Mouse (Mus musculus) CD4-positive, CD25-positive, alpha-beta regulatory T cell, adult 4 months (primary cell): ENCODE data around the gene Slamf8. TPM values are rescaled to one million over a fixed set of nuclear protein-coding genes. Genes with fewer than 3 reads are reported as not detected.
A peak's percentile ranks its signal among the peaks of the same experiment; 100 is the strongest.

ENCODE experiments used
- ATAC-seq: one replicate; pipeline ENCODE4 v1.8.0; 2017
- polyA plus RNA-seq, 2 experiments: library from polyadenylated mRNA; unstranded; fragments of 100-300 nt; shearing (Covaris generic); gene quantifications; one replicate each; pipeline ENCODE4 v1.2.1; 2017

The Slamf8 gene
- polyA plus RNA-seq, 2 experiments from 2014 or later = 0.19 to 1.7 TPM

DNA sequence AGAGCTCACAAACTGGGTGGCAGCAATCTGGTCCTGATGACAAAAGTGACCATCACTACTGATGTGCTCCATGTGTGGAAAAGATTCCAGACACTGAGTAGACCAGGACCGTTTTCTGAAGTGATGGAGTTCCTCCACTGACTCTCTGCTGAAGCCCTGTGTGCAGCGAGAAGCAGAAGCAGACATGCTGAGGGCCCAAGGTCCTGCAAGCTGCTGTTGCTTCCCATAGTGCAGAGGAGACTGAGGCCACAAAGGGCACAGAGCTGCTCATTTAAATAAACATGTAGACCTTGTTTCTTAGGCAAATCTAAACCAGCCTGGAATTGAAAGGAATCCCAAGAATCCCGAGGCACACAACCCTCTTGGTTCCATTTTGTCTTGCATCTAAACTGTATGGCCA, 3.0 kb upstream of the Slamf8 start:
- ATAC-seq = no peak

DNA sequence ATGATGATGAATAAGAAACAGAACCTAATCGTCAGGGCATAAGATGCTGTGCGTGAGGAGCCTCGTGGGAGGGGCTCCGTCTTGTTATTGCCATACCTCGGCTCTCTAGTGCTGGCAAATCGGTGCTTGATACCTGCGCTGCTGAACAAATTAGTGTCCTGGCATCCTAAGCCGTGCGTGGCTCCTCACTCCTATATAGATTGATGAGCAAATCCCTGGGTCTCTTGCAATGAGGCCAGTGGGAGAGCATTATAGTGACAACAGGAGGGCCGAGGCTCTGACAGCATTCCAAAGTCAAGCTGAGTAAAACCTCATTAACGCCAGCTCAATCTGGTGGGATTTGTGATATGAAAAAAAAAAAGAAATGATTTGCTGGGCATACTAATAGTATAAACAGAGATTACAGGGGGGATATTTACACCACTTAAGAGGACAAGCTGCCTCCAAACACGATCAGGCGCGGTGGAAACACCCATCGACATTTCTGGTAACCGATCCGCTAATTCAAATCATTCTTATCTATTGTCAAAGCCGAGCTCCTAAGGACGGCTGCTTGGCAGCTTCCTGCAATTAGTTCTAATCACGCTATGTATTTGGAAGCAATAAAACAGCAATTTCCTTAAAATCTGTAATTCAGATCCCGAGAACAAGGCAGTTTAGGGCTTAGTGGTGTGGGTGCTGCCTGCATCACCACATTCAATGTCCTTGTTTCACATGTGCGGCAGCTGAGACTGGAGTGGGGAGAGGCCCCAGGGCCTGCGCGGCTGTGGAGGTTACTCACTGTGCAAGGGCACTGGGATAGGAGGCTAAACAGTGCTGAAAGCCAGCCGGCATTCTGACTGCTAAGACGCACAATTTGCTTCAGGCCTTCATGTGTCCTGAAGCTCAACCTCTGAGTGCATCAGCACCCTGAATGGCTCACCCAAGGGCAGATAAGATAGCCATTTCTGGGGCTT, 4.5 kb downstream of the Slamf8 start:
- ATAC-seq = no peak

DNA sequence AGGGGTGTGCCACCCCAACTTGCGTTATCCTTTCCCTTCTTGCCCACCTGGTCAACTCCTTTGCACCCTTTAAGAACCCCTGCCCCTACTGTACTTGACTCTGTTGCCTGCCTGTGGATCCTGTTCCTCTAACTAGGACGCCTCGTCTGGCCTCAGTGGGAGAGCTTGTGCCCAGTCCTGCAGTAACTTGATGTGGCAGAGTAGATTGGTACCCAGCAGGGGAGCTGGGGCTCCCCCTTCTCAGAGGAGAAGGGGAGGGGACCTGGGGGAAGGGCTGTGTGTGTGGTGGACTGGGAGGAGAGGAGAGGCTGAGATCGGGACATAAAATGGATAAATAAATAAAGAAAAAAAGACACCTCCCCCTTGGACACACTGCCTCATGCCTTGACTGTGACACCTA, 5.3 kb downstream of the Slamf8 start:
- ATAC-seq = no peak

DNA sequence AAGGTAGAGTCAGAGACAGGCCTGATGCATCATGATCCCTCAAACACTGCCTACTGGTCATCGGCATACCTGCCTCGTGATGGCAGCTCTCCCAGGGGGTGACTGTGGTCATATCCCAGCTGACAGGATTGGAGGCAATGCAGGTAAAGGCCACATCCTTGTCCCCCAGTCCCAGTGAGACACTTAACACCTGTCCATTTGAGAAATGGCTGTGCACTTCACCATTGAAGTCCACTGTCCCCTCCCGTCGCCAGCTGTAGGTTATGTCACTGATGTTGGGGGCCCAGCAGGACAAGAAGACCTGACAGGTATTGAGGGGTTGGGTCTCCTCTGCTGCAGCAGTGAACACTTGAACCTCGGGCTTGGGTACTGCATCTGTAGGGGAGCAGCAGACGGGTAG, 6.1 kb downstream of the Slamf8 start:
- no peak for ATAC-seq

DNA sequence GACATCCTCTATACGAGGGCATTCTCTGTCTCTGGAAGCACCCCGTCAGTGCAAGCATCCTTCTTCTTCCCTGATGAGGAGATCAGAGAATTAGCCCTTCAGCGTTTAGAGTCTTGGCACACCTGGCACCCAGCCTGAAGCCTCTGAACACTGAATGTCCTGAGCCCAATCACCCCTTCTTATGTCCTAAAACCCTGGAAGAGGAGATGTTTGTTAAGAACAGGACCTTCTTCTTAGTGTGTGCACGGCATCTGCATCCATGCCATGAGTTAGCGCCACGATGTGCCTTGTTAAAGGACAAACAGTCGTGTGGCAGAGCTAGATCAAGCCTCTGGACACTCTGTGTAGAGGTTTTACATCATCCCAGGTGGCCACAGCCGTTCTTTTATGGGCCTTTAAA, 7.9 kb downstream of the Slamf8 start:
- ATAC-seq = no peak

DNA sequence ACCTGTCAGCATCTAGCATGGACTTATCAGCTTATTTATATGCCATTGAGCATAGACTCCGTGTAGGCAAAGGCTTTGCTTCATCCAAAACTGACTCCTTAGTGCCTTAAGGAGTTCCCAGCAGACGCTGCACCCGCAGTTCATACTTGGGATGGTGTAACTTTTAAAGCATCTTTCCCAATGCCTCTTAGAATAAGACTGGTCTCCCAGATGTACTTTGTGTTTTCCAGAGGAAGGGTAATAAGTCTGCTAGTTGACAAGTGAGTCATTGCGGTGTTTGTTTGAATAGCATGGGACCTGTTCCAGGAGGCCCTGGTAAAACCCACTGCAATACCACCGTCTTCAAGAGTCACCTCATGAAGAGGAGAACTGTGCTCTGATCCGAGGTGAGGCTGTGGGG, 10.3 kb downstream of the Slamf8 start:
- ATAC-seq = no peak

DNA sequence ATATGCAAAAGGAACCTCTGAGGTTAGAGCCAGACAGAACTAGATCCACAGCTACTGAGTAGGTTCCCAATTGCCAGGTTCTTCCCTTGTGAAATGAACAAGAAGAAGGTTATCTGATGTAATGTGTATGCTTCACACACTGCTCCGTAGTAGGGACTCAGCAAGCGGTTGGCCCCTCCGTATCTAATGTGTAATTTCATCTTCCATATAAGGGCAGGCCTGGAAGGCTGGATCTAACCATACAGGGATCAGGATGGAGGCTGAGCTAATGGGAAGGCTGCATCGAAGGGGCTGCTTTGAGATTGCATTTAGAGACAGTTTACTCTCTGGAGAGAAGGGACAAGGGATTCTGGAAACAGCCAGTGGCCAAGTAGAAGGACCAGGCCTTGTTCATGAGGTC, 22.6 kb downstream of the Slamf8 start:
- no peak for ATAC-seq

DNA sequence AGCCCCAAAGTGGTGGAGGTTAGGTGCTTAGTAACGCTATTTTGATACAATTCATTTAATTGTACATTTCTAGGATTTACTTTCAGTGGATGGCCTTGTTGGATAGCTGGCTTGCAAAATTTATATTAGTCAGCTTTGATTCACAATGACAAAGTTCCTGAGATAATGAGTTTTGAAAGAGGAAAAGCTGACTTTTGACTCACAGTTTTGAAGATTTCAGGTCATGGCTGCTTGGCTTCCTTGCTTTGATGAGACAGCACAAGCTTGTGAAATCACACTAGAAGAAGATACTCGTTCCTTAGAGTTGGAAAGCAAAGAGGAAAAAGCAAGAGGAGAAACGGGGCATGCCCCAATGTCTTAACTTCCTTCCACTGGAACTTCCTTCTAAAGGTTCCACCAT, 24.2 kb downstream of the Slamf8 start:
- no peak for ATAC-seq

DNA sequence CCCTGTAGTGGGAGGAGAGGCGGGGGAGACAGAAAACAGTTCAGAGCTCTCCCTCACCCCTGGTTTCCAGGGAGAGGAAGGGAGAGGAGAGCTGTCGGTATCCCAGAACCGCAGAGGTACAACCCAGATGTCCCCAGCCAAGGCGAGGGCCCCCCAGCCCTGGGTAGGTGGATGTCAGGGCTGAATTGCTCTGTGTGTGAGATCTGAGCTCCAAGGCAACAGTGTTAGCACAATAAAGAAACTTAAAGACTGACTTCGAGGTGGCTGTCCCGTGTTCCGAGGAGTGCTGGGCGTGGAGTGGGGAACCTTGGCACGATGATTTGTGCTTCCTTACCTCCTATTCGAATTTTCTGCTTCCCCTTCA, 26.9 kb downstream of the Slamf8 start:
- ATAC-seq = peak; percentile 9

DNA sequence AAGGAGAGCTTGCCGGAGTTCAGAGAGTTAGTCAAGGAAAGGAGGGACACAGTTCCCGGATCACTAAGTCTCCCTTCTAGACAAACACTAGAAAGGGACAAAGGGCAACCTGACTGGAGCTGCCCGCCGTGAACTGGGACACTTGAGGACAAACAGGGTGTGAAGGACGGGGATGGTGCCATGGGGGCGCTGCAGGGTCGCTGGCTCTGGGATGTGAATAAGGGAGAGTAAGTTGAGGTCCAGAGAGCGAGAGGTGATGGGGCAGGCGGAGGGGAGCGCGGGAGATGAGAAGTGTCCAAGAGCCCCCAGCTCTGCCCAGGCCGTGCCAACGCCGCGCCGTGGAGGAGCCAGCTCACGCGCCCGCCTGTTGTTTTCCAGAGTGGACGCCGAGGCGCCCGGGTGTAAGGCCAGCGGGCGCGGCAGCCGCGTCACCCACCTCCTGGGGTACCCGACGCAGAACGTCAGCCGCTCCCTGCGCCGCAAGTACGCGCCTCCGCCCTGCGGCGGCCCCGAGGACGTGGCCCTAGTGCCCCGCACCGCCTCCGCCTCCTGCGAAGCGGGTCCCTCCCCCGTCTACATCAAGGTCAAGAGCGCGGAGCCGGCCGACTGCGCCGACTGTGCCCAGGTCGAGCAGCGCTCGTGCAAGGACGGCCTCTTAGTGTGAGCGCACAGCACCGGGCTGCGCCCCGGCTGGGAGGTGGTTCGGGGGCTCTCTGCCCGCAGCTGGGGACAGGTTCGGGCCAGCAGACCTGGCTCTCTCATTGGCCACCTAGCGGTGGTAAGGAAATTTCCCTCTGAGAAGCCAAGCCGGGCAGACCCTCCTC, 27.5 kb downstream of the Slamf8 start:
- peak; percentile 82 for ATAC-seq

DNA sequence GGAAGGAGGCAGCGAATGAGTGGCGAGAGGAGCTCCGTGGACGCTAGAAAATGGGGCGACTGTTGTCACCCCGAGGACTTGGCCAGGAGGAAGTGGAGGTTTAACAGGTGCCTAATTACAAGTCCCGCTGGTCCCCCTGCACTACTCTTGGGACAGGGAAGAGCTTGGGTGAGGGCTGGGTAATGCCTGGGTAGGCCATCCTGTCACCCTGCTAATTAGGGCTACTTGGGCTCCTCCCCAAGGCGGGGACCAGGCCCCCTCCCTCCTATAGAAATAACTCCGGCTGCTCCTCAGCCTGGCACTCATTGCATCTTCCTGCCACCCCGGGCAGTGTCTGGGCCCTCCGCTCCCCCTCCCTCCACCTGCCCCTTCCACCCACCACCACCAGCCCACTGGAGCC, 34.7 kb downstream of the Slamf8 start, which contains the start of gene Vsig8:
Vsig8 (plus strand) TSS at position 301 of the 400 bp plus-strand sequence.
- no peak for ATAC-seq

DNA sequence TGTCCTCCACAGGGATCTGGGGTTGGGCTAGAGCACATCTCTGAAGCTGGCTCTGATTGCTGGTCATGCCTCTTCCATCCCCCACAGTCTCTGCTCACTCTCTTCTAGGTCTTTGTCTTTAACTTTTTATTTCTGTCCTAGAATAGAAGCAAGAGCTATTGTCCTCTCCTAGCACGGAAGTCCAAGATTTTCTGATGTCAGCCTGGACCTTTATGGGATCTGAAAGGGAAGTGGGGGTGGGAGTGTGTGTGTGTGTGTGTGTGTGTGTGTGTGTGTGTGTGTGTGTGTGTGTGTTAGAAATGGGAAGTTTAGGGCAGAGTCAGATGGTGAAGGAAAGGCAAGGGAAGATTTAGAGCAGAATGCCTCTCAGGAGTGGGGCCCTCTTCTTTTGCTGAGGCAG, 37.7 kb downstream of the Slamf8 start:
- no peak for ATAC-seq

DNA sequence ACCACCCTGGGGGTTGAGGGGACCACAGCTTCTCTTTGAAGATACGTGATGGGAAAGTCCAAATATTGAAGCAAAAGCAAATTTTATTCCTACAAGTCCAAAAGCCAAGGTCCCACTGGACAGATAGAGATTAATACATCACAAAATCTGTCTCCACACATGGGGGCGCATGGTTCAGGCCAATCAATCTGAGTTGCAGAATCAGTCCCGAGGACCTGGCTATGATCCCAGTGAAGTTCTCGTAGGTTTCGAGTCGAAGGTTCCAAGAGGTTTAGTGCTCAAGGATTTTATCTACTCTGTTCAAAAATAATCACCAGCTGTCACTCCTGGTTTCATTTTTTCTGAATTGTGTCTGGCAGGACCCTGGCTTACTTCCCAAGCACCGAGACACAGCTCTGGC, 39.4 kb downstream of the Slamf8 start:
- no peak for ATAC-seq

DNA sequence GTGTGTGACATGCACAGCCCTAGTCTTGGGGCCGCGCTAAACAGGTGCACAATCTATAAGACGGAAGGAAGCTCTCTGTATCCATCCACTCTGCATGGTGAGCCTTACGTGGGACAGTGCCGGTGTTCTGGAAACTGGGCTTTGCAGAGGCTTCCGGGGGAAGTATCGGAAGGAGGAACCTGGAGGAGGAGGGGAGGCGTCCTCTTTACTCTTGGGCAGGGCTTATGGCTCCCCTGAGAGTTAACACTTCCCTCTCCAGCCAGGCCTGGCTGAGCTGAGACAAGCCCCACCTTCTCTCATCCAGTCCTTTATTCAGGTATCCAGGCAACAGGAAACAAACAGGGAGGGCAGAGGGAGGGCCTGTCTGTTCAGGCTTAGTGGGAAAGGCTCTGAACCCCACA, 39.8 kb downstream of the Slamf8 start:
- ATAC-seq = peak; percentile 77

DNA sequence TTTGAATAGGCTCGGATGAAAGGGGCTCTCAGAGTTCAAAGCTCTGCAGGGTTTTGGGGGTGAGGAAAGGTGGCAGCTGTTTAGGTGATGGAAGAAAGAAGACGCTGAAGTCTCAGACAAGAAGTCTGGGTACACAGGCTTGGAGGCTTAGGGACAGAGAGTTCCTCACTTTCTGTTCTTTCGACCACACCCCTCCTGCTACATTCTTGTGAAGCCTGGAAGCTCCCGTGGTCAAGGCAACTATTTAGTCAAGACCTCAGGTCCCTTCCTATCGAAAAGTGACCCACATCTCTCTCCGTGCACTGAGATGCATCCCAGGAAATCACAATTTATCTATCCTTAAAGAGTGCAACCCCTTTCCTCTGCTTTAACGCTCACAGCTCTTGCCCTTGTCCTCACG, 40.7 kb downstream of the Slamf8 start:
- no peak for ATAC-seq

DNA sequence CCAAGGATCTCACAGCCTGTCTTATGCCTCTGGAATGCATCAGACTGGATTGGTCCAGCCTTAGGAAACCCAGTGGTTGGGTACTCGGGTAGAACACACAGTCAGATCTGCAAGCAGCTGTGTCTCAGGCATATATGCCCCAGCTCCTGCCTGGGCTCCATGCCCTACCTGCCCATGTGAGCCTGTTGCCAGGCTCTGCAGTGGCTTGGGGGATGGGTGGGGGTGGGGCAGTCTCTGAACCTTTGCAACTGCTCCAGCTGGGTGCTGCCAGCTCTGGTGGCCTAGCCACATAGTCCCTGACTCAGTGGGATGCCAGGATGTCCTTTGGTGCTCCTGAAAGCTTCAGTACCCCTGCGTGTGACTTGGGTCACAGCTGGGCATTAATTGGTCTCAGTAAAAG, 41.1 kb downstream of the Slamf8 start:
- ATAC-seq = no peak

DNA sequence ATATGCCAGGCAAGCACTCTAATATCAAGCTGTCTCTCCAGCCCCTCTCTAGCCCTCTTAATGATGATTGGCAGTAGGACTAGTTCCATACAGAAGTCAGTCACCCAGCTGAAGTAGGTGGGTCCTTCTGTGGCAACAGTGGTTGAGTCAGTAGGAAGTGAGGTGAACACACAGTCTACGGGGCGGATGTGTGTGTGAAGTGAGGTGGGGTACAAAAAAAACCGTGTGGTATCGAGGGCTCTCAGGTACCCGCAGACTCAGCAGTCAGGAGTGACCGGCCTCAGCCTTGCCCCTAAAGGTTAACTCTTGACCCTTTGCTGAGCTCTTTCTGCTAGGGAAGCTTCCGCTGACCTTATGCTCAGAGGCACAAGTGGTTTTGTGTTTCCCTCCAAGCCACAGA, 41.9 kb downstream of the Slamf8 start:
- ATAC-seq = peak; percentile 87

DNA sequence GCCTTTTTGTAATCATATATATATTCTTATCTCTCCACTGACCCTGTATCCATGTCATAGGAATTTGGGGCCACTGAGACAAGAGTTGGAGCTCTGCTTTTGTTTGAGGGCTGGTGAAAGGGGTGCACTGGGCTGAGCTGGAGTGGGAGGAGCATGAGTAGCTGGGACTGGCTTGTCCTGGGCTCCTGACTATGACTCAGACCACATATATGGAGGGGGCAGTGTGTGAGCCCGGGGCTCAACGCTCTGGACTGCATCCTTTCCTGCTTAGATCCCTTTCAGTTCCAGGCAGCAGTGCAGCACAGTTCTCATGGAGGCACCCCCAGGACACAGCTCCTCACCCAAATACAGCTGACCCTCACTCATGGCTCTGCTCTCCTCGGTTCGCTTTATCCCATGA, 44.3 kb downstream of the Slamf8 start:
- ATAC-seq = no peak

DNA sequence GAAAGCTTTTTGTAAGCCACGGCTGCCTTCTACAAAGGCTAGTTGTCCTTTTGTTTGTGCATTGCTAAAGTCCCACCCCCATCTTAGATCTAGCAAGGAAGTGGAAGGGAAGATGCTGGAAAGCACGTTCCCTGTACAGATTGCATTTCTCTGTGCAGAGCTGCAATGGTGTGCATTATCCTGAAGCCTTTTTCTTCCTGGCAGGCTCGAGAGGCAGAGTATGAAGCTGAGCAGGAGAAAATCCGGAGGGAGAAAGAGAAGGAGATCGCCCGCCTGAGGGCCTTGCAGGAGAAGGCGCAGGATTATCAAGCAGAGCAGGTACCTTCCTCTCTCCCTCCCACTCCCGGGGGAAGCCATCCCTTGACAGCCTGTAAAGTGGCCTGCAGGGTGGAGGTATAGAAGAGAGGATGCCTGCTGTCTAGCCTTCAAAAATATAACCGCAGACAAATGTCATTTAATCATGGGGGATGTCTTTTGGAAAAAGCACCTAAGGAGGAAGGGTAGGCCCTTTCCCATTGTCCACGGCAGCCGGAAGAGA, 50.0 kb downstream of the Slamf8 start:
- no peak for ATAC-seq

DNA sequence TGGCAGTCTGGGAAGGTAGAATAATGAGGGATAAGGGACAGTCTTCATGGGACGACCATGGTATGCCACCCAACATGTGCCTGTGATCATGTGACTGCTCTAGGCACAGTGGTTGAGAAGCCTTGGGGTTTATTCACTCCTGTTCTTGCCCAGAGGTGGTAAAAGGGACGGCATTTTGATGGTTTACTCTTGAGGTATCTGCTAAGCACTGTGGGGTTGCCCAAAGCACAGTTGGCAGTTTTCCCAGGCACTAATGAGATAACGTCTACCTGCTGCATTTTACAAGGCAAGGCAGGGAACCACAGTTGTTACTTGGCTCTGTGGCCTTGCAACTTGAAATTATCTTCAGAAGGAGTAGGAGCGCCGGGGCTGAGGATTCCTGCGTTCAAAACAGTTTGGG, 50.5 kb downstream of the Slamf8 start:
- no peak for ATAC-seq

DNA sequence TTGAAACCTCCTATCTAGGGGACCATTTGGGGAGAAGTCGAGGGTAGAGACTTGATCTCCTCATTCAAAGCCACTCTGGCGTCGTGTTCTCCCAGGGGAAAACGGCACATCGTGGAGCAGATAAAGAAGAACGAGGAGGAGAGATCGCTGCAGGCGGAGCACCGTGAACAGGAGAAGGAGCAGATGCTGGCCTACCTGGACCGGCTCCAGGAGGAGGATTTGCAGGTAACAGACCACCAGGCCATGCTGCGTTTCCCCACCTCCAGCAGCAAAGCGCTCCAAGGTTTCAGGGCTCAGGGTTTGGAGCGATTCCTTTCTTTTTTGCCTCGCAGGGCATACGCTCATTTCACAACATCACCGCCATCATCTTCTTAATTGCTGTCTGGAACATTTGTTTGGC, 55.3 kb downstream of the Slamf8 start:
- no peak for ATAC-seq

DNA sequence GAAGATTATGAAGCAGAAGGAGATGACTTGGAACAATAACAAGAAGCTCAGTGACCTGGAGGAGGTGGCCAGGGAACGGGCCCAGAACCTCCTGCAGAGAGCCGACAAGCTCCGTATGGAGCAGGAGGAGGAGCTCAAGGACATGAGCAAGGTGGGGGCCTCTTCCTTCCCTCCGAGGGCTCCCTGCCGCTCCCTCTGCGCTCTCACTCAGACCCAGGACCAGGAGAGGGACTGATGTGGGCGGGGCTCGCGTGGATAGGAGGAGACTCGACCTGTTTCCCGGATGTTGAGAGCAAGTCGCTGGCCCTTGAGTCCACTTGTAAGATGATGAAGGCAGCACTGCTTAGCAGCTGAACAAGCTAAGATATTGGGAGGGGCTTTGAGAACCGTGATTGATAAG, 57.8 kb downstream of the Slamf8 start:
- ATAC-seq = no peak
